Mouse (Mus musculus): Measurements from ENCODE around the gene Bcat1. TPM values are rescaled to one million over a fixed set of nuclear protein-coding genes. Genes with fewer than 3 reads are reported as not detected.

The Bcat1 gene
- 10 to 100 TPM; 81.0 to 83.1 TPM for total RNA-seq (2021)

- intact Hi-C loops (cut with DNase I), result no loop called here
- peak; percentile 15 to 35 for DNase-seq (ENCODE audit: low spot score in 2 of 2)
Observed at GRCm38 (mm10) chr6:145075548-145076224, at the start of gene Bcat1. Gene Bcat1 (minus strand): TSS chr6:145076184.

- intact Hi-C loops (cut with DNase I), result no loop called here
- DNase-seq (ENCODE audit: low spot score in 2 of 2), result no peak
Observed at GRCm38 (mm10) chr6:145125591-145126113, 49.7 kb upstream of the Bcat1 start.

DNA sequence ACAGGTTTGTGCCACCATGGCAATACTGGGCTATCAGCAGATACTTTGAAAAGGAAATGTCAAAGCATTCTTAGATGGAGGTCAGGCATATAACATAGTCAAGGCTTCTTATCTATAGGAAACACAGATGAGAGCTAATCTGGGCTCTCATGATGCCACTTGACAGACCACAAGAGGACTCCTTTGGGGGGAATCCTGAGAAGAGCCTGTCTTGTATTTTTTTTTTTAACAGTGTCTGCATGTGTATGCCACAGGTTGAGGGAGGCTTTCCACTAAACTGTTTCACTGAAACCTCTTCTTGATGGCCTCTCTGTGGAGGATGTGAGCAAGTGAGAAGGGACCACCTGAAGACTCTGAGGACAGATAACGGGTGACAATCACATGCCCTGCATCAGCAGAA, 48.6 kb upstream of the Bcat1 start:
- DNase-seq (ENCODE audit: low spot score in 2 of 2), result no peak
- intact Hi-C loops (cut with DNase I), result no loop called here

DNA sequence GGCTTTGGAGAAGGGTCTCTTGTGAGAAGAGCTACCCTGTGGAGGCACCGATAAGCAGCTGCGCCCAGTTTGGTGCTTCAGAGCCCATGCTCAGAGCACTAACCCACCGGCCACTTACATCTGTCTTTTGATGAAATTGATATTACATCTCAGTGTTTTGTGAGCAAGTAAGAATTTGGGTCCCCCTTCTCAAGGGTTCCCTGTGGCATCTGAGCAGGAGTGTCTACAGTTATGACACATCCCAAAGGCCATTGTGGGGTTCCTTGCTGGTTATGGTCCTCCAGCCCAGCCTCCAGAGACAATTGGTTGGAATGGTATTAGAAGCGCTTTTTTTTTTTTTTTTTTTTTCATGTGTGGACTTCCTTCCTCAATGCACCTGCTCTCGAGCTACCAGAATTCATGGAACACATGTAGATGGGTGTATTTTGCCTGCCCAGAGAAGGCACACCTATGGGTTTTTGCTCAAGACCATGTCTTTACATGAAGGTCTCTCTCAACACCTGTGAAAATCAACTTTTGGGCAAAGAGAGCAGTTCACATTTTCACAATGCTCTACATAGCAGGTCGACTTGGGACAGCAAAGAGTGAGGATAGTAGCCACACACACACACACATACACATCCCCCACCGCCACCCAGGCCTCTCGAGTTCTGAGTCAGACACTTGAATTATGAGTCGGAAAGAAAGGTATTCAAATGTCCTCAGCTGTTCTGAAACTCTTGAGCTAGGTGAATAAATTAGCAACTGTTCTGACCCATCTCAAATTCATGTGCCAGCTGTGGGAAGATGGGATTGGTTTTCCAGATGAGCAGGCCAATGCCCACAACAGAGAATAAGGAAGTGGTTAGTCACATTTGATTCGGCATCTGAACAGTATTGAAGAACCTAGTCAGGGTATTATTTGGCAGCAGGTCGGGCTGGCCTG, 47.4 kb upstream of the Bcat1 start:
- intact Hi-C loops (cut with DNase I), result no loop called here
- DNase-seq (ENCODE audit: low spot score in 2 of 2), result no peak

DNA sequence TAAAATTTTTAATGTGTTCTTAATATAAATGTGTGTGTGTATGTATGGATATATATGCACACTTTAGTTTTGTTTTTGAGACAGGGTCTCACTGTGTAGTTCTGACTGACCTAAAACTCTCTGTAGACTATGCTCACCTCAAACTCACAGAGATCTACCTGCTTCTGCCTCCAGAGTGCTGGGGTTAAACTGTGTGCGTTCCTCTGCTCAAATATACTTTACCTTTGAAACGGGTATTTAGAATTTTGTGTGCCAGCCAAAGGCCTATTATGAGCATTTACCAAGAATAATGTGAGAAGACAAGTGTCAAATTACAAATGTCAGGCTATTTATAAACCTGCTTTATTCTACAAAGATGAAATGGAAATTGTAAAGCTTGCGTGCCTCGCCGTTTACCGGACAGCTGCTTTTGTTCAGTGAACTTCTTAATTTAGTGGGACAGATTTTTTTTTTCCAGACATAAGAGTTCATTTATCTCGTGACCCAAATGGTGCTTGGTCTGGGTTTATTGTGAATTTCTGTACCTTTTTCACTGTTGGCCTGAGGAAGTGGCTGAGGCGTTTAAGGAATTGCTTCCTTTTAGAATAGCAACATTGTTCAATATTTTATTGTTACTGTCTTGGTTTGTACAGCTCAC, 46.6 kb upstream of the Bcat1 start:
- intact Hi-C loops (cut with DNase I), result no loop called here
- no peak for DNase-seq (ENCODE audit: low spot score in 2 of 2)

DNA sequence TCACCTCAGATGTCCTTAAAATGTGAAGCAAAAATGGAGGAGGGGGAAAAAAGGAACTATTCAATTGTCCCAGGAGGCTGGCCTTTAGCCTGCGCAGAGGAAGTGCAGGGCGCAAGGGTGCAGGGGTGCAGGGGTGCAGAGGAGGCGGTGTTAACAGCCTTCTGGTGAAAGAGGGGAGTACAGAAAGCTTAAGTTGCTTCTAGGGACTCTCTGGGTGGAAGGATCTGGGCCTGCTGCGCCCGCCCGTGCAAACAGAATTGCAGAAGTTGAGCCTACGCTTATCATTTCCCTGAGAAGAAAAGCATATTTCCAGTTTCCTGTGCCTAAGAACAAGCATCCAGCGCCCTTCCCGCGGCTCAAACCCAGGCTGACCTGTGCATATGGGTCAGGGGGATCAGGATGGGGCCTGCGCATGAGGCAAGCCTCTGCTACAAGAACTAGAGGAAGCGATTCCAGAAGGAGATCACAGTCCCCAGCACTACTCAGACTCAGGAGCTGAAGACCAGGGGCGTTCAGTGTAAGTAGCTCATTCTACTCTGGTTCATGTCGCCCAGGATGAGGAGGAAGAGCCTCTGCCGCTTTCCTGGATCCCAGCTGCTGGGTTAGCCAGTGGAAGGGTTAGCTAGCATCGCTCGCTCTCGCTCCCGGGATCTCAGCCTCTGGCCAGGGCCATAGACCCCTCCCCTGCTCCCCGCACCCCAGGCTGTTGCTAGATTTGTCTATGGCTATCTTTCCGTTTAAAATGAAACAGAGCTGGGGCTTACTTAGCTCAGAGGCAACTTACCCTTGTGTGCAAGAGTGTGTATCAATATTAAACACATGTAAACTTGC, 45.8 kb upstream of the Bcat1 start:
- no peak for DNase-seq (ENCODE audit: low spot score in 2 of 2)
- intact Hi-C loops (cut with DNase I), result no loop called here

GRCm38 (mm10) chr6:145120787-145121589, 45.0 kb upstream of the Bcat1 start:
- intact Hi-C loops (cut with DNase I), result no loop called here
- DNase-seq (ENCODE audit: low spot score in 2 of 2), result peak in 1 of 2 experiments; percentile 8

- intact Hi-C loops (cut with DNase I), result no loop called here
- no peak for DNase-seq (ENCODE audit: low spot score in 2 of 2)
Observed at GRCm38 (mm10) chr6:145120086-145120485, 44.1 kb upstream of the Bcat1 start.

- DNase-seq (ENCODE audit: low spot score in 2 of 2), result no peak
- intact Hi-C loops (cut with DNase I), result no loop called here
Observed at GRCm38 (mm10) chr6:145116098-145116672, 40.2 kb upstream of the Bcat1 start.

DNA sequence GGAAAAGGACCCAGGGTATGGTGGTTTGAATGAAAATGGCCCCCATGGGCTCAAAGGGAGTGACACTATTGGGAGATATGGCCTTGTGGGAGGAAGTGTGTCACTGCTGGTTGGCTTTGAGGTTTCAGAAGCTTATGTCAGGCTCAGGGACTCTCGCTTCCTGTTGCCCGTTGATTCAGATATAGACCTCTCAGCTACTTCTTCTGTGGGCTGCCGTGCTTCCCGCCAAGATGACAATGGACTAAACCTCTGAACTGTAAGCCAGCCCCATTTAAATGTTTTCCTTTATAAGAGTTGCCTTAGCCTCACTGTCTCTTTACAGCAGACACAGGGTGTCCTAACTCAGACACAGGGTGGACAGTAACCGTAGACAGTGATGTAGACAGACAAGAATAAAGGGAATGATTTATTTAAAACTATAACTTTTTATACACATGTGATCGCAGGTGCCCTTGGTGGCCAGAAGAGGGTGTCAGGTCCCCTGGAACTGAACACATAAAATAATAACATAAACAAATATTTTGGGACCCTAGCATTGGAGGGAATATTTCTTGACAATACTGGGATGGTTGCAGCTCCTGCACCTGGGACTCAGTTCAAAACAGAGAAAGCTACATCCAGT, 39.6 kb upstream of the Bcat1 start, which contains the start of gene Lrmp:
Gene Lrmp (plus strand): TSS at position 178 of the 622 bp plus-strand sequence.
- DNase-seq (ENCODE audit: low spot score in 2 of 2), result no peak
- intact Hi-C loops (cut with DNase I), result no loop called here

DNA sequence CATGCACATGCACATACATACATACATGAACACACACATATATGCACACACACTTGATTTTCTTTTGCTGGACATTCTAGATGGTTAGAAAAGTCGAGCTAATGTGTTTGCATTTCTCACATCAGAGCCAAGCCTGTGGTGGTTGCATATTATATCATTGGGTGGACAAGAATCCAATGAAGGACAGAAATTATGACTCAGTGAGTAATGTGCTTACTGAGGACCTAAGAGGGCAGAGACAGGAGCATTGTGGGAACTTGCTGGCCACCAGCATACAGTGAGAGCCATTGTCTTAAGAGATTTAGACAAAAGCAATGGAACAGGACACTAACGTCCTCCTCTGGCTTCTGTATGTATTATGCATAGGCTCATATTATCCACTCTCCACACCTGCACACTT, 38.6 kb upstream of the Bcat1 start:
- DNase-seq (ENCODE audit: low spot score in 2 of 2), result no peak
- intact Hi-C loops (cut with DNase I), result no loop called here

DNA sequence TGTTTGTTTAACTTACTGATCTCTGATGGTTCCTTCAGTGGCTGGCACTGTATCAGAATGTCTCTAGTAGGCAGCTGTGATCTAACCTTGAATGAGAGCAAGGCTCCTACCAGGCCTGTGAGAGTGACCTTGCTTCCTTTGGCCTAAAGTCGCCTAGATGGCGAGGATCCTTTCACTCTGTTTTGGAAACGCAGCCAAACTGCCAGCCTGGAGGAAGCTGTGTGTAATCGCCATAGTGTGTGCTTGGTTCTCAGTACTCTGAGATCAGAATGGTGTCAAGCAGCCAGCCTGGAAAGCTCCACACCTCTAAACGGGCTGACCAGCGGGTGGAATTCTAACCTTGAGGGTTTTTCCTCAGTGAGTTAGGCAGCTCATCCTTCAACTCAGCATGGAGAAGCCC, 36.9 kb upstream of the Bcat1 start:
- no peak for DNase-seq (ENCODE audit: low spot score in 2 of 2)
- intact Hi-C loops (cut with DNase I), result no loop called here

DNA sequence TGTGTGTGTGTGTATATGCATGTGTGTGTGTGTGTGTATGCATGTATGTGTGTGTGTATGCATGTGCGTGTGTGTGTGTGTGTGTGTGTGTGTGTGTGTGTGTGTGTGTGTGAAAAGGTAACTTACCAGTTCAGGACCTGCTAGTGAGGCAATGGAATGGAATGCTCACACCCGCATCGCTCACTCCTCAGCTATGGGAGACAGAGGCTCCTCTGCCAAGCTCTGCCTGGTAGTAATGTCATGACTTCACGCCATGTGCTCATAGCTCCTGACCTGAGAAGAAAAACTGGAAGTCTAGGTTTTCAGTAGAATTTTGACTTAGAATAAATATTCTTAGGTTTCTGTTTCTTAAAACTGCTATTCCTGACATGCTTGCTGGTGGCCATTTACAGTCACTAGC, 34.8 kb upstream of the Bcat1 start:
- intact Hi-C loops (cut with DNase I), result no loop called here

GRCm38 (mm10) chr6:145106163-145106842, 30.3 kb upstream of the Bcat1 start:
- intact Hi-C loops (cut with DNase I), result no loop called here
- no peak for DNase-seq (ENCODE audit: low spot score in 2 of 2)

More for the DNA sequence above, 34.8 kb upstream of the Bcat1 start:
- no peak for DNase-seq (ENCODE audit: low spot score in 2 of 2)

DNA sequence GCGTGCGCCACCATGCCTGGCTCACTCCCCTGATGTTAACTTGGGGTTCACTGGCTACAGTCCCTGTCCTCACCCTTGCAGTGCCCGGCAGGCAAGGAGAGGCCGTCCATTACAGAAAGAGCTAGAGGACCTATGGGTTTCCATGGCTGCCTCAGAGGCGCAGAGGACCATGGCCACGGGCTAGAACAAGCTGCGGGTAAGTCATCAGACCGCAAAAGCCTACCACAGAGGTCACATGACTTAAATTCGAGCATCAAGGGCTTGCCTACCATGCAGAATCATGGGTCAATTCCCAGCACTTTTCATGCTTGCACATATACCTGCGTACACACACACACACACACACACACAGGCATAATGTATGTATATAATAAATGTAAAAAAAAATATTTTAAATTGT, 29.5 kb upstream of the Bcat1 start:
- intact Hi-C loops (cut with DNase I), result no loop called here
- no peak for DNase-seq (ENCODE audit: low spot score in 2 of 2)

DNA sequence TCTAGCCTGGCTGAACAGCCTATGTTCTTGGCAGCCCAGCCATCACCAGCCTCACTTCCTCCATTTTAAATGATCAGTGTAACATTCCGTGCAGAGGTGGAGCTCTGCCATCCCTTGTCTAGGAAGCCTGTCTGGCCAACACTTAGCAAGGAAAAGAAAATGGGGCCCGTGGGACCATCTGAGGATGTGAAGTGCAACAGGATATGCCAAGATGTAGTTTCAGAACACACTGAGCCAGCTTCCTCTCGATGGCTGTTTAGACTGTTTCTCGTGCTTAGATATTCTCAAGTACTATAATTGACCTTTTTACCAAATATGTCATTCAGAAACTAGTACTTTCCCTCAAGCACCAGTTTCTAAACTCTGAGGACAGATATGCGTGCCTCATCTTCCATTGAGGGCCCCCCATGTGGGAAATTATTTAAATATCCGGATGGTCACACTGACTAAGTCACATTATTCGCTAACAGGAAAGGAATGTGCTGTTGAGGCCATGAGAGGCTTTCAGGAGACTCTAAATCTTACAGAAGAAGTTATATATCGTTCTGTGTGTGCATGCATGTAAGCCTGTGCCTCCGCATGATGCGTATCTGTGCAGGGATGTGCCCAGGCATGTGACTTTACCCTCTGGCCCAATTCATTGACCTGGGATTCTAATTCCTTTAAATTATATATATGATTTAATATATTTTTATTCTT, 28.4 kb upstream of the Bcat1 start:
- intact Hi-C loops (cut with DNase I), result no loop called here
- DNase-seq (ENCODE audit: low spot score in 2 of 2), result no peak

GRCm38 (mm10) chr6:145100923-145101322, 24.9 kb upstream of the Bcat1 start:
- DNase-seq (ENCODE audit: low spot score in 2 of 2), result no peak
- intact Hi-C loops (cut with DNase I), result no loop called here

All from left cerebral cortex, postnatal 36 days (tissue).